Mouse (Mus musculus) ES-E14 (cell line): ENCODE data around the gene Usf2.
"Not testable (repeated sequence)": the region's sequence is repeated elsewhere in the genome, so short reads cannot be mapped to it uniquely, and the experiment has no call there.

ENCODE experiments used
- CHD2 ChIP-seq: IDR thresholded peaks from 2 replicates; pipeline ENCODE4 v1.6.1; 2014; ENCODE audit warnings: mild to moderate bottlenecking, low read depth, low read length, inconsistent platforms
- HCFC1 ChIP-seq: IDR thresholded peaks from 2 replicates; pipeline ENCODE4 v1.6.1; 2012; ENCODE audit warnings: low read length, inconsistent platforms, borderline replicate concordance; ENCODE audit not compliant: insufficient read depth

DNA sequence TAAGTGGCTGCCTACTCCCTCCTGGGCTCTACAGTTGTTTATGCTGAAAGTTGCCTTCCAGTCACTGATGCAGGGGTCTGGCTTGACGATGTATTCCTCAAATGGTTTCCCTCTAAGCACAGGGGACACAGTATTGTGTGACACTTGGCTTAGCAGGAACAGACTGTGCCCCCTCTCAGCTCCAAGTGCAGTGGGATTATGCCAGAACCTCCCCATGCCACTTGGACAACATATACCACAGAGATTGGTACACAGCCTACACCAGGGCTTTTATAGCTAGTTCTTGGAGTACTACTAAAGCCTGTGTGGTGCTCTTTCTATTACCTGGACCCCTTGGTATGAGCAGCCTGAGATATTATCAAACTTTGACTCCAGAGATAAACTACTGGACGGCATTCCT, 11.9 kb downstream of the Usf2 start:
- TF ChIP-seq HCFC1, CHD2: not testable (repeated sequence)
